Mouse (Mus musculus): Measurements from ENCODE around the gene Abhd17c.

- TF ChIP-seq CTCF (IDR thresholded peaks at IDR 0.05; ENCODE audit: low read depth, low read length), result no peak
- TF ChIP-seq TAL1 (conservative IDR thresholded peaks at IDR 0.05; ENCODE audit: low read depth, low read length), result no peak
- no peak for TF ChIP-seq GATA1 (IDR thresholded peaks at IDR 0.05; ENCODE audit: borderline replicate concordance, low read length)
- TF ChIP-seq GATA2 (IDR thresholded peaks at IDR 0.05; ENCODE audit: borderline replicate concordance, low read depth, low read length), result no peak
- TF ChIP-seq POLR2AphosphoS5 (IDR thresholded peaks at IDR 0.05; ENCODE audit: insufficient replicate concordance, low read depth, low read length), result no peak
Measured at GRCm38 (mm10) chr7:84106942-84107341, 44.8 kb downstream of the Abhd17c start.
